Mouse (Mus musculus) bone marrow macrophage, adult 2 months (primary cell): ENCODE results near the gene Prr29. TPM values are rescaled to one million over a fixed set of nuclear protein-coding genes. Genes with fewer than 3 reads are reported as not detected.

Experiments
- H3K27ac ChIP-seq: 2 replicates; pipeline ENCODE4 v1.5.1; 2012; ENCODE audit warnings: low read depth, low read length; ENCODE audit not compliant: insufficient read depth
- H3K4me1 ChIP-seq: 2 replicates; pipeline ENCODE4 v1.6.1; 2012; ENCODE audit warnings: low read length; ENCODE audit not compliant: control insufficient read depth, insufficient read depth
- H3K4me3 ChIP-seq: 2 replicates; pipeline ENCODE4 v1.5.1; 2012; ENCODE audit warnings: mild to moderate bottlenecking, low read length, moderate library complexity; ENCODE audit not compliant: insufficient read depth
- CTCF ChIP-seq: IDR thresholded peaks from 2 replicates; pipeline ENCODE4 v1.5.1; 2012; ENCODE audit warnings: low read depth, mild to moderate bottlenecking, low read length, moderate library complexity
- POLR2A ChIP-seq: IDR thresholded peaks from 2 replicates; pipeline ENCODE4 v1.6.1; 2012; ENCODE audit warnings: mild to moderate bottlenecking, low read depth, low read length, borderline replicate concordance
- polyA plus RNA-seq: library from polyadenylated mRNA; stranded (reverse); fragments of >200 nt; gene quantifications from 2 replicates; pipeline ENCODE4 v1.2.4, GENCODE M21; 2012; ENCODE audit not compliant: missing spikeins, insufficient read depth, insufficient read length

Gene Prr29
- polyA plus RNA-seq, 1 experiment: not detected

- Histone ChIP-seq H3K4me3 (no peak overlapping the region), H3K4me1 (peaks cover 16% of the 10 kb centered on the region), H3K27ac (no peak overlapping the region)
- no peak for TF ChIP-seq POLR2A
- no peak for TF ChIP-seq CTCF
Observed at GRCm38 (mm10) chr11:106381011-106381410, 15.7 kb downstream of the Prr29 start.

- Histone ChIP-seq H3K4me1 (peaks cover 17% of the 10 kb centered on the region), H3K4me3 (no peak overlapping the region), H3K27ac (no peak overlapping the region)
- TF ChIP-seq POLR2A (no peak), CTCF (no peak)
Observed at GRCm38 (mm10) chr11:106381883-106382282, 16.6 kb downstream of the Prr29 start.

GRCm38 (mm10) chr11:106382424-106382823, 17.2 kb downstream of the Prr29 start:
- TF ChIP-seq CTCF (no peak), POLR2A (no peak)
- H3K4me3 ChIP-seq: no peak overlapping the region
- peaks cover 22% of the 10 kb centered on the region for H3K4me1 ChIP-seq
- H3K27ac ChIP-seq: no peak overlapping the region

GRCm38 (mm10) chr11:106383051-106383790, 17.9 kb downstream of the Prr29 start:
- Histone ChIP-seq H3K4me1 (peaks cover 28% of the 10 kb centered on the region), H3K4me3 (no peak overlapping the region), H3K27ac (no peak overlapping the region)
- no peak for TF ChIP-seq POLR2A
- no peak for TF ChIP-seq CTCF

GRCm38 (mm10) chr11:106386409-106386808, 21.1 kb downstream of the Prr29 start:
- no peak overlapping the region for H3K4me3 ChIP-seq
- peaks cover 45% of the 10 kb centered on the region for H3K4me1 ChIP-seq
- no peak for TF ChIP-seq CTCF
- TF ChIP-seq POLR2A: no peak
- no peak overlapping the region for H3K27ac ChIP-seq

- H3K4me1 ChIP-seq: peaks cover 45% of the 10 kb centered on the region
- TF ChIP-seq CTCF: no peak
- no peak for TF ChIP-seq POLR2A
- peak overlapping the region; percentile 43; the same call in 1 of the 2 replicates for H3K4me3 ChIP-seq
- H3K27ac ChIP-seq: no peak overlapping the region
Observed at GRCm38 (mm10) chr11:106387020-106387419, 21.7 kb downstream of the Prr29 start.

GRCm38 (mm10) chr11:106387791-106388216, 22.5 kb downstream of the Prr29 start, which contains the start of gene Icam2:
Gene Icam2 (minus strand): TSS chr11:106388075.
- H3K4me1 ChIP-seq: peaks cover 37% of the 10 kb centered on the region
- H3K4me3 ChIP-seq: peak within 1 kb of the TSS; percentile 43
- H3K27ac ChIP-seq: peak within 1 kb of the TSS; percentile 83
- TF ChIP-seq CTCF (no peak), POLR2A (no peak)

GRCm38 (mm10) chr11:106389611-106390010, 24.3 kb downstream of the Prr29 start:
- Histone ChIP-seq H3K27ac (no peak overlapping the region), H3K4me1 (peaks cover 30% of the 10 kb centered on the region), H3K4me3 (no peak overlapping the region)
- TF ChIP-seq POLR2A: no peak
- no peak for TF ChIP-seq CTCF

GRCm38 (mm10) chr11:106390757-106391156, 25.5 kb downstream of the Prr29 start:
- TF ChIP-seq CTCF: no peak
- TF ChIP-seq POLR2A: no peak
- Histone ChIP-seq H3K4me1 (peaks cover 30% of the 10 kb centered on the region), H3K27ac (no peak overlapping the region)

GRCm38 (mm10) chr11:106391546-106392188, 26.4 kb downstream of the Prr29 start:
- Histone ChIP-seq H3K27ac (no peak overlapping the region), H3K4me3 (no peak overlapping the region), H3K4me1 (peaks cover 29% of the 10 kb centered on the region)
- TF ChIP-seq CTCF (peak; percentile 70), POLR2A (no peak)

More at GRCm38 (mm10) chr11:106390757-106391156, 25.5 kb downstream of the Prr29 start:
- H3K4me3 ChIP-seq: no peak overlapping the region
